Mouse (Mus musculus): ENCODE results near the gene Nrip1. TPM values are rescaled to one million over a fixed set of nuclear protein-coding genes. Genes with fewer than 3 reads are reported as not detected.
A peak's percentile ranks its signal among the peaks of the same experiment; 100 is the strongest.

Nrip1 gene
- total RNA-seq (2012; rRNA removed): not detected in 2 replicates
- not detected in 2 replicates for total RNA-seq (2014; rRNA removed)
- not detected in 2 replicates for polyA plus RNA-seq (2012; ENCODE audit: insufficient read length, low read depth)

GRCm38 (mm10) chr16:76373671-76374091 is at the start of gene Nrip1:
TSS of gene Nrip1 (minus strand) at chr16:76373827.
- no peak for TF ChIP-seq IRF4 (IDR thresholded peaks at IDR 0.05; ENCODE audit: low read depth, low read length)
- no peak for TF ChIP-seq E2F4 (IDR thresholded peaks at IDR 0.05; ENCODE audit: insufficient replicate concordance, low read depth, low read length)
- TF ChIP-seq ELF1 (IDR thresholded peaks at IDR 0.05; ENCODE audit: low read depth, low read length): no peak
- no peak for TF ChIP-seq SMC3 (IDR thresholded peaks at IDR 0.05; ENCODE audit: low read depth, low read length)
- no peak for TF ChIP-seq HCFC1 (IDR thresholded peaks at IDR 0.05; ENCODE audit: low read depth, low read length)
- TF ChIP-seq MAFK (IDR thresholded peaks at IDR 0.05; ENCODE audit: insufficient replicate concordance, low read length): no peak
- no peak for TF ChIP-seq NRF1 (IDR thresholded peaks at IDR 0.05; ENCODE audit: low read depth, low read length)
- no peak for TF ChIP-seq ZMIZ1 (IDR thresholded peaks at IDR 0.05; ENCODE audit: low read depth, low read length)
- TF ChIP-seq KAT2A (IDR thresholded peaks at IDR 0.05; ENCODE audit: insufficient replicate concordance, low read length): no peak
- no peak for TF ChIP-seq MYC (IDR thresholded peaks at IDR 0.05; ENCODE audit: low read depth, low read length)
- no peak for TF ChIP-seq ZKSCAN1 (IDR thresholded peaks at IDR 0.05; ENCODE audit: borderline replicate concordance, low read depth, low read length)
- TF ChIP-seq JUND (conservative IDR thresholded peaks at IDR 0.05; ENCODE audit: low read depth, low read length): no peak
- TF ChIP-seq UBTF (IDR thresholded peaks at IDR 0.05; ENCODE audit: low read depth, low read length): no peak
- TF ChIP-seq MAX (IDR thresholded peaks at IDR 0.05; ENCODE audit: low read length): no peak
- no peak for TF ChIP-seq BHLHE40 (IDR thresholded peaks at IDR 0.05; ENCODE audit: low read depth, low read length)
- no peak for TF ChIP-seq GABPA (IDR thresholded peaks at IDR 0.05; ENCODE audit: insufficient replicate concordance, low read depth, low read length)
- TF ChIP-seq ETS1 (conservative IDR thresholded peaks at IDR 0.05; ENCODE audit: low read depth, low read length): no peak
- TF ChIP-seq ZNF384 (IDR thresholded peaks at IDR 0.05; ENCODE audit: low read depth, low read length): no peak
- no peak for TF ChIP-seq JUN (IDR thresholded peaks at IDR 0.05; ENCODE audit: insufficient read depth, low read depth, low read length)
- Histone ChIP-seq H3K27me3 (replicated peaks) (no peaks in the 10 kb centered on the region), H3K36me3 (replicated peaks in 1 of 2; ENCODE audit: control insufficient read depth in 1 of 2, insufficient read depth in 1 of 2, low read length in 1 of 2) (no peaks in the 10 kb centered on the region), H3K9ac (ENCODE audit: insufficient read depth, low read depth) (no peak within 1 kb of the TSS), H3K27ac (ENCODE audit: insufficient read depth, low read depth) (no peak within 1 kb of the TSS), H3K4me2 (ENCODE audit: insufficient read depth, low read depth, poor library complexity, severe bottlenecking) (no peak within 1 kb of the TSS), H3K79me2 (replicated peaks; ENCODE audit: control insufficient read depth, extremely low read depth, insufficient read depth, poor library complexity, severe bottlenecking) (no peaks in the 10 kb centered on the region; the same call in 1 of the 2 replicates), H3K4me1 (ENCODE audit: control insufficient read depth in 1 of 2, insufficient read depth in 2 of 2) (no peaks in the 10 kb centered on the region), H3K4me3 (replicated peaks in 1 of 3; ENCODE audit: low read depth in 2 of 3, low read length in 2 of 3, poor library complexity in 1 of 3) (peak within 1 kb of the TSS in 1 of 3 experiments; percentile 8), H3K9me3 (replicated peaks; ENCODE audit: low read length) (peaks cover 84% of the 10 kb centered on the region)
- in situ Hi-C loops (cut with MboI; ENCODE audit: low pct_ligation_motif_present, low pct_unique_long_range_greater_than_20kb, low sequenced_read_pairs) (no loop called here), dilution Hi-C loops (cut with MboI; ENCODE audit: extremely low pct_ligation_motif_present, extremely low pct_unique_long_range_greater_than_20kb, low sequenced_read_pairs) (no loop called here)
- DNase-seq (ENCODE audit: extremely low read depth): no peak

- Histone ChIP-seq H3K27me3 (replicated peaks) (no peaks in the 10 kb centered on the region), H3K4me2 (ENCODE audit: insufficient read depth, low read depth, poor library complexity, severe bottlenecking) (no peak overlapping the region), H3K27ac (ENCODE audit: insufficient read depth, low read depth) (no peak overlapping the region), H3K4me3 (replicated peaks in 1 of 3; ENCODE audit: low read depth in 2 of 3, low read length in 2 of 3, poor library complexity in 1 of 3) (no peak overlapping the region), H3K36me3 (replicated peaks in 1 of 2; ENCODE audit: control insufficient read depth in 1 of 2, insufficient read depth in 1 of 2, low read length in 1 of 2) (no peaks in the 10 kb centered on the region), H3K4me1 (ENCODE audit: control insufficient read depth in 1 of 2, insufficient read depth in 2 of 2) (no peaks in the 10 kb centered on the region), H3K9ac (ENCODE audit: insufficient read depth, low read depth) (no peak overlapping the region), H3K79me2 (replicated peaks; ENCODE audit: control insufficient read depth, extremely low read depth, insufficient read depth, poor library complexity, severe bottlenecking) (no peaks in the 10 kb centered on the region), H3K9me3 (replicated peaks; ENCODE audit: low read length) (peaks cover 63% of the 10 kb centered on the region)
- TF ChIP-seq TCF12 (IDR thresholded peaks at IDR 0.05; ENCODE audit: low read depth, low read length) (no peak), IRF4 (IDR thresholded peaks at IDR 0.05; ENCODE audit: low read depth, low read length) (no peak), RAD21 (IDR thresholded peaks at IDR 0.05; ENCODE audit: low read depth, low read length) (no peak), POLR2A (IDR thresholded peaks at IDR 0.05; ENCODE audit: low read depth, low read length) (no peak), ZC3H11A (IDR thresholded peaks at IDR 0.05; ENCODE audit: low read depth, low read length) (no peak), MXI1 (IDR thresholded peaks at IDR 0.05; ENCODE audit: low read depth, low read length) (no peak), ZNF384 (IDR thresholded peaks at IDR 0.05; ENCODE audit: low read depth, low read length) (no peak), JUND (conservative IDR thresholded peaks at IDR 0.05; ENCODE audit: low read depth, low read length) (no peak), UBTF (IDR thresholded peaks at IDR 0.05; ENCODE audit: low read depth, low read length) (no peak), CHD1 (IDR thresholded peaks at IDR 0.05; ENCODE audit: low read depth, low read length) (no peak), E2F4 (IDR thresholded peaks at IDR 0.05; ENCODE audit: insufficient replicate concordance, low read depth, low read length) (no peak), ETS1 (conservative IDR thresholded peaks at IDR 0.05; ENCODE audit: low read depth, low read length) (no peak), TBP (conservative IDR thresholded peaks at IDR 0.05; ENCODE audit: low read depth, low read length) (no peak), NELFE (IDR thresholded peaks at IDR 0.05; ENCODE audit: low read depth, low read length) (no peak), PAX5 (IDR thresholded peaks at IDR 0.05; ENCODE audit: low read length) (no peak), ELF1 (IDR thresholded peaks at IDR 0.05; ENCODE audit: low read depth, low read length) (no peak), SMC3 (IDR thresholded peaks at IDR 0.05; ENCODE audit: low read depth, low read length) (no peak)
- in situ Hi-C loops (cut with MboI; ENCODE audit: low pct_ligation_motif_present, low pct_unique_long_range_greater_than_20kb, low sequenced_read_pairs) (no loop called here), dilution Hi-C loops (cut with MboI; ENCODE audit: extremely low pct_ligation_motif_present, extremely low pct_unique_long_range_greater_than_20kb, low sequenced_read_pairs) (no loop called here)
- DNase-seq (ENCODE audit: extremely low read depth): no peak
Measured at GRCm38 (mm10) chr16:76422531-76422930, 48.9 kb upstream of the Nrip1 start.

Data from CH12.LX (cell line).